Comparison of ENCODE assay signal across 25 mouse cellular contexts in genomic region chr8:120614491-120614890, GRCm38 (mm10). TPM values are rescaled to one million over a fixed set of nuclear protein-coding genes. Genes with fewer than 3 reads are reported as not detected.
"Had no signal": no experiment of that assay in that cellular context is flagged by ENCODE, and none has a peak within 500 bp of the region (broad histone marks: within the 10 kb centered on the region; RNA-seq: fewer than 3 reads in every experiment).

No protein-coding gene starts in this region.

- H3K27ac ChIP-seq: lung, embryonic 15.5 days; macrophage; midbrain, embryonic 13.5 days; midbrain, embryonic 15.5 days; neural tube, embryonic 12.5 days; stomach, embryonic 15.5 days had no signal

- ATAC-seq: liver, postnatal 0 days; lung, postnatal 0 days; midbrain, embryonic 13.5 days; midbrain, embryonic 15.5 days had no signal

- H3K9ac ChIP-seq: liver, postnatal 0 days; lung, embryonic 15.5 days; midbrain, embryonic 13.5 days; midbrain, embryonic 15.5 days; neural tube, embryonic 12.5 days; stomach, embryonic 15.5 days had no signal

- H3K9me3 ChIP-seq: lung, embryonic 15.5 days; midbrain, embryonic 13.5 days; midbrain, embryonic 15.5 days; neural tube, embryonic 12.5 days; stomach, embryonic 15.5 days had no signal

- H3K4me2 ChIP-seq: lung, embryonic 15.5 days; midbrain, embryonic 11.5 days; midbrain, embryonic 13.5 days; midbrain, embryonic 15.5 days; neural tube, embryonic 12.5 days; stomach, embryonic 15.5 days had no signal

- DNase-seq: liver, postnatal 0 days; lung, adult 2 months; lung, postnatal 14 days; lung, postnatal 36 days; retina, postnatal 1 day; right cerebral cortex, adult 18-20 months; right cerebral cortex, postnatal 25 days; right cerebral cortex, postnatal 4 days; spleen, adult 18-20 months; thymus, adult 18-20 months; thymus, postnatal 14 days; thymus, postnatal 36 days had no signal

- H3K36me3 ChIP-seq: lung, embryonic 15.5 days; midbrain, embryonic 13.5 days; midbrain, embryonic 15.5 days; neural tube, embryonic 12.5 days; stomach, embryonic 15.5 days had no signal

- H3K27me3 ChIP-seq: lung, embryonic 15.5 days; midbrain, embryonic 13.5 days; midbrain, embryonic 15.5 days; neural tube, embryonic 12.5 days; stomach, embryonic 15.5 days had no signal

- H3K4me3 ChIP-seq: lung, embryonic 15.5 days; megakaryocyte, embryonic 14.5 days; midbrain, embryonic 13.5 days; midbrain, embryonic 15.5 days; neural tube, embryonic 12.5 days; stomach, embryonic 15.5 days had no signal

RNA-seq across cellular contexts. Expression of gene 1190005I06Rik, which starts 32.9 kb away (rescaled TPM):
- total RNA-seq: monocyte, adult 5-6 weeks; neutrophil, adult 5-6 weeks had no signal

RNA-seq across cellular contexts. Expression of gene Gm27021, which starts 53.4 kb away (rescaled TPM):
- total RNA-seq: megakaryocyte progenitor cell, adult 5-6 weeks; monocyte, adult 5-6 weeks; neutrophil, adult 5-6 weeks had no signal
- polyA plus RNA-seq: macrophage; small intestine, adult 2 months had no signal
